Mouse (Mus musculus) kidney, adult 2 months (tissue): ENCODE results near the gene Pfn3. TPM values are rescaled to one million over a fixed set of nuclear protein-coding genes. Genes with fewer than 3 reads are reported as not detected.

ENCODE experiments used
- DNase-seq: peaks from one replicate; pipeline ENCODE4 v3.0.0; 2021
- H3K27ac ChIP-seq: fragments of 200-500 bp; 2 replicates; pipeline ENCODE4 v1.5.1; 2012; ENCODE audit warnings: low read depth, low read length, control low read depth, inconsistent platforms; ENCODE audit not compliant: insufficient read depth
- H3K27me3 ChIP-seq: fragments of 200-500 bp; replicated peaks from 2 replicates; pipeline ENCODE4 v1.6.1; 2012; ENCODE audit warnings: mild to moderate bottlenecking, moderate library complexity, low read length, inconsistent platforms; ENCODE audit not compliant: control insufficient read depth, insufficient read depth
- H3K36me3 ChIP-seq: fragments of 200-500 bp; 2 replicates; pipeline ENCODE4 v1.6.1; 2012; ENCODE audit warnings: mild to moderate bottlenecking, moderate library complexity, low read length, inconsistent platforms; ENCODE audit not compliant: control insufficient read depth, insufficient read depth
- H3K4me1 ChIP-seq: fragments of 200-500 bp; 2 replicates; pipeline ENCODE4 v1.6.1; 2011; ENCODE audit warnings: low read length; ENCODE audit not compliant: control insufficient read depth, insufficient read depth
- H3K4me3 ChIP-seq: fragments of 200-500 bp; 2 replicates; pipeline ENCODE4 v1.5.1; 2011; ENCODE audit warnings: mild to moderate bottlenecking, low read depth, low read length, control low read depth; ENCODE audit not compliant: insufficient read depth
- CTCF ChIP-seq: fragments of 200-500 bp; conservative IDR thresholded peaks from 2 replicates; pipeline ENCODE4 v1.5.1; 2011; ENCODE audit warnings: low read depth, mild to moderate bottlenecking, control low read depth, low read length, moderate library complexity, mixed read lengths; ENCODE audit not compliant: insufficient read depth, insufficient read length
- POLR2A ChIP-seq: fragments of 200-500 bp; IDR thresholded peaks from one replicate; pipeline ENCODE4 v1.6.1; 2011; ENCODE audit warnings: low read depth, low read length, control low read depth
- WGBS: fragments of 180-500 bp; shearing (Covaris S2); methylation state at CpG from one replicate; pipeline ENCODE4 v1.1.7; 2018; 5-methylcytosine and 5-hydroxymethylcytosine counted together
- polyA plus RNA-seq: library from polyadenylated mRNA; depleted of rRNA; stranded (reverse); fragments of >200 nt; gene quantifications from 2 replicates; pipeline ENCODE4 v1.2.3, GENCODE M21; 2012

Gene Pfn3
- polyA plus RNA-seq, 1 experiment: not detected

GRCm38 (mm10) chr13:55450511-55450980 is 35.5 kb upstream of the Pfn3 start:
- no peak overlapping the region for H3K27ac ChIP-seq
- peaks cover 5% of the 10 kb centered on the region; the same call in 1 of the 2 replicates for H3K4me1 ChIP-seq
- no peaks in the 10 kb centered on the region for H3K27me3 ChIP-seq
- no peak for TF ChIP-seq CTCF
- H3K4me3 ChIP-seq: no peak overlapping the region
- 85% methylated on average over 11 of the region's 11 CpGs for WGBS
- peak; percentile 46 for DNase-seq
- no peaks in the 10 kb centered on the region for H3K36me3 ChIP-seq

- Histone ChIP-seq H3K4me1 (peaks cover 5% of the 10 kb centered on the region; the same call in 1 of the 2 replicates), H3K4me3 (no peak overlapping the region)
Observed at GRCm38 (mm10) chr13:55449679-55450441, 34.8 kb upstream of the Pfn3 start.

GRCm38 (mm10) chr13:55449205-55449604 is 34.2 kb upstream of the Pfn3 start:
- Histone ChIP-seq H3K36me3 (no peaks in the 10 kb centered on the region), H3K4me3 (no peak overlapping the region), H3K27ac (no peak overlapping the region), H3K27me3 (no peaks in the 10 kb centered on the region), H3K4me1 (peaks cover 5% of the 10 kb centered on the region; the same call in 1 of the 2 replicates)
- 92% methylated on average over 9 of the region's 9 CpGs for WGBS
- DNase-seq: no peak
- no peak for TF ChIP-seq POLR2A
- TF ChIP-seq CTCF: no peak

More at GRCm38 (mm10) chr13:55449679-55450441, 34.8 kb upstream of the Pfn3 start:
- no peaks in the 10 kb centered on the region for H3K36me3 ChIP-seq
- 87% methylated on average over 17 of the region's 17 CpGs for WGBS
- TF ChIP-seq CTCF (0 out of 2 replicates have a peak, but pooled peaks have one; percentile 9), POLR2A (no peak)
- H3K27me3 ChIP-seq: no peaks in the 10 kb centered on the region
- DNase-seq: no peak
- no peak overlapping the region for H3K27ac ChIP-seq

- TF ChIP-seq POLR2A: no peak
- no peak for TF ChIP-seq CTCF
- Histone ChIP-seq H3K4me1 (peaks cover 5% of the 10 kb centered on the region; the same call in 1 of the 2 replicates), H3K27me3 (no peaks in the 10 kb centered on the region), H3K36me3 (no peaks in the 10 kb centered on the region), H3K27ac (no peak overlapping the region), H3K4me3 (no peak overlapping the region)
- DNase-seq: no peak
- 90% methylated on average over 5 of the region's 5 CpGs for WGBS
Observed at GRCm38 (mm10) chr13:55448131-55448530, 33.1 kb upstream of the Pfn3 start.

- no peak overlapping the region for H3K27ac ChIP-seq
- WGBS: 41% methylated on average over 3 of the region's 3 CpGs
- H3K4me3 ChIP-seq: no peak overlapping the region
- no peak for DNase-seq
- peaks cover 5% of the 10 kb centered on the region; the same call in 1 of the 2 replicates for H3K4me1 ChIP-seq
- no peaks in the 10 kb centered on the region for H3K27me3 ChIP-seq
- H3K36me3 ChIP-seq: no peaks in the 10 kb centered on the region
- TF ChIP-seq CTCF (no peak), POLR2A (no peak)
Observed at GRCm38 (mm10) chr13:55447543-55447943, 32.5 kb upstream of the Pfn3 start.

DNA sequence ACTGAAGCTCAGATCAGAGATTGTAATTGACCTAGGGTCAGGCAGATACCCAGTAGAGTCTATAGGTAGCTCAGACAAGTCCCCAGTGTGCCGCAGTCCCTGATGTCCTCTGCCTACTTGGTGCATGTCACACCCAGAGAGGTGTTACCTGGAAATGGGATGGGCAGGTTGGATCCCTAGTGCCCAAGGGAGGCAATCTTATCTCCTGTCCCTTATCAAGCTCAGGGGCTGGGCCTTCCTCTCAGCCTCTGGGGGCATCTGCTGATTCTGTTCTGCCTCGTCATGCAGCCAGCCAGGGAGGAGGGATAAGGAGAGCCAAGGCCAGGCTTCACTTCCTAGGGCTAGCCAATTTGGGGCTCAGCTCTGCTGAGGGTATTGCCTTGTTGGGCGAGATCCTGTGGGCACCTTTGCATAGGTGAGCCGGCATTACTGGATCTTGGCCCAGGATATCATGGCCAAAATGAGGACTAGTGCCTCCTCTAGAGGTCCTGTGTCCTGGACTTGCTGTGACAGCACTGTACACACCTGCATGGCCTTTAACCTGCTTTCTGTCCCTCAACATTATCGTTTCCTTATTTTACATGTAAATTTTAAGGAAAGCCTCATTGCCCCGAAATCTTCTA is 31.6 kb upstream of the Pfn3 start:
- no peak overlapping the region for H3K27ac ChIP-seq

DNA sequence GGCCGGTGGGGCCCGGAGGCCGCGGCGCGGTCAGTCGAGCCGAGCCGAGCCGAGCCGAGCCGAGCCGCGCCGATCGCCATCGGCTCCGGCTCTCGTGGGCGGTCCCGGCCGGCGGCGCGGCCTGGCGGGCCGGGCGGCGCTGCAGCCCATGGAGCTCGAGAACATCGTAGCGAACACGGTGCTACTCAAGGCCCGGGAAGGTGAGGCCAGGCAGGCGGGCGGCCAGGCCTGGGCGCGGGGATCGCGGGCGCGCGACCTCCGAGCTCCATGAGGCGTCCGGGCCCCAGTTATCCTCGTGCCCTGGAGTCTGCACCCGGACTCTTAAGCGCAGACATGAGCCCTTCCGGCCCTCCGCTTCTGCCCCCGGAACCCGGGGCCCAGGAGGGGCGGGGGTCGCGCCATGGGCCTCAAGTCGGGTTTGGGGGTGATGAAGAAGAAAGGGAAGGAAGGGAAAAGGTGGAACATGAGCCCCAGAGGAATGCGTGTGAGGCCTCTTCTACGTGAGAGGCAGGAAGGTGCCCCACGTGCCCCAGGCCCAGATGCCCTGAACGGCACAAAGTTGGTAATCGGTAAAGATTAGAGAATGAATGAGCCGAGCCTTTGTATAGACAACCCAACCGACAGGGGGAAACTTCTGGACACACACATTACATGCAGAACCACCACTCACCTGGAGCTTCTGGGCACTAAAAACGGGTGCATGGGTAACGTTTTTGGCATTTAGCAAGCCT is 30.5 kb upstream of the Pfn3 start:
- Histone ChIP-seq H3K36me3 (no peaks in the 10 kb centered on the region), H3K4me1 (peaks cover 5% of the 10 kb centered on the region; the same call in 1 of the 2 replicates), H3K4me3 (peak overlapping the region; percentile 90), H3K27ac (peak overlapping the region; percentile 84), H3K27me3 (no peaks in the 10 kb centered on the region)
- WGBS: 3% methylated on average over 66 of the region's 66 CpGs
- no peak for DNase-seq
- no peak for TF ChIP-seq POLR2A
- no peak for TF ChIP-seq CTCF

More for the DNA sequence above, 31.6 kb upstream of the Pfn3 start:
- no peaks in the 10 kb centered on the region for H3K36me3 ChIP-seq
- peaks cover 5% of the 10 kb centered on the region; the same call in 1 of the 2 replicates for H3K4me1 ChIP-seq
- DNase-seq: no peak
- 84% methylated on average over 6 of the region's 6 CpGs for WGBS
- no peaks in the 10 kb centered on the region for H3K27me3 ChIP-seq
- no peak for TF ChIP-seq POLR2A
- no peak for TF ChIP-seq CTCF
- H3K4me3 ChIP-seq: no peak overlapping the region
